Mouse (Mus musculus): ENCODE data around the gene F3.

Gene F3

DNA sequence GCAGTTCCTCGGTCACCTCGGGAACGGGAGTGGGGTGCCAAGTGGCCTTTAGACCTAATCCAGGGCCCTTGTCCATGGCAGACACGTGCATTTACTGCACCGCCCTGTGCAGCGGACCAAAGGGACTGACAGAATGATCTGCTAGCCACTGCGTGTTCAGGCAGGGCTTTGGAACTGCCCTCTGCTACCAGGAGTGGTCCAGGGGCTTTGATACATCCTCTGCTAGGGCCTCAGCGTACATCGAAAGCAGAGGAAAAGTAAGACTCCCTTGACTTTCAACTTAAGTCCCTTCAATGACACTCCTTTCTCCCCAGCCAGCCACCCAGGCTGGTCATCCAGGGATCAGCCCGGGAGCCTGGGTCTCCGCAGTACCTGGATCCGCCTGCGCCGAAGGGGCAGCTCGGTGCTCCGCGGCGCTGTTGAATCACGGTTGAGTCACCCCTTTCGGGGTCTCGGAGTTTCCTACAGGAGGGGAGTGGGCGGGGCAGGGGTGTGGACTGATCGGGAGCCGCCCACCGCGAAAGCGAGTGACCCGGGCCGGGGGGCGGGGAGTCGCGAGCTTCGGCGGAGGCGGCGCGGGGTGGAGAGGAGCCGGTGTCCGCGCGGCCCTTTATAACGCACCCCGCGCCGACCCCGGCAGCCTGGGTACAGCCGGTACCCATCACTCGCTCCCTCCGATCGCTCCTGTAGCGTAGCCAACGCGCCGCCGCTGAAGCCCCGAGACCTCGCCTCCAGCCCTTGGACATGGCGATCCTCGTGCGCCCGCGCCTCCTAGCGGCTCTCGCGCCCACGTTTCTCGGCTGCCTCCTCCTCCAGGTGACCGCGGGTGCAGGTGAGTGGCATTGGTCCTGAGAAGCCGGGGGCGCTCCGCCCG is at the start of gene F3:
Gene F3 (plus strand): TSS at position 567 of the 874 bp plus-strand sequence.
- peak; percentile 32 to 58 for DNase-seq (ENCODE audit: low spot score in 2 of 2)

DNA sequence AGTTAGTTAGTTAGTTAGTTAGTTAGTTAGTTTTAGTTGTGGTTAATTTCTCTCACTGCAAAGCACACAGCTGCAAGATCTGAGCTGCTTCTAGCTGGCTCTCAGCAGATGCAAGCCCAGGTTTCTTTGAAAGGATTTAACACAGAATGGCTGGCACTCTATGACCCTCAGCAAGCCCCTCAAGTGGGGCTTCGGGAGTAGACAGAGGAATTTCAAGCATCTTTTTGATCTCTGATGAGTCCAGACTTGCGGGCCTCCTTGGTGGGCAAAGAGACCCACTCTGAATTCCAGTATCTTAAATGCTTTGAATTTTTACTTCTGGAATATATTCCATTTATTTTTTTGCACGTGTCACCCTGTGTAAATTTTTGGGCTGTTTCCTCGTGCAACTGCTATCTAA is 44.4 kb upstream of the F3 start:
- no peak for DNase-seq (ENCODE audit: low spot score in 2 of 2)

GRCm38 (mm10) chr3:121679443-121679842 is 43.9 kb upstream of the F3 start:
- DNase-seq (ENCODE audit: low spot score in 2 of 2): no peak

DNA sequence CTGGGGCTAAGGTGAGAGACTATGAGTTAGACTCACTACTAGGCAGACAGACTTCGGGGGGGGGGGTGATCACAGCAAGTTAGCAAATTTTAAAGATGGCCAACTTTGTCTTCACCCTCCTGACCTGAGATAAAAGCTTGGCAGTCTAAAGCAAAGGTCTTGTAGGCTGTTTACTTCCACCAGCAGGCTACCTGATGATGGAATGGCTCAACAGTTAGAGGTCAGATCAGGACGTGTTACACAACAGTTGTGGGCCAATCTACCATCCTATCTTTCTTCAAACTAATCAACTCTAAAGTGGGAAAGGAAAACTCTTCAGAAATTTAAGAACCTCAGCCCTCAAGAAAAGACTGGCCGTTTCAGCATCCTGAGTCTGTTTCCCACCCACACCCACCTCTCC is 43.1 kb upstream of the F3 start:
- no peak for DNase-seq (ENCODE audit: low spot score in 2 of 2)

- no peak for DNase-seq (ENCODE audit: low spot score in 2 of 2)
Observed at GRCm38 (mm10) chr3:121682439-121683411, 40.6 kb upstream of the F3 start.

GRCm38 (mm10) chr3:121684552-121684951 is 38.8 kb upstream of the F3 start:
- no peak for DNase-seq (ENCODE audit: low spot score in 2 of 2)

GRCm38 (mm10) chr3:121684963-121685362 is 38.4 kb upstream of the F3 start:
- DNase-seq (ENCODE audit: low spot score in 2 of 2): no peak

DNA sequence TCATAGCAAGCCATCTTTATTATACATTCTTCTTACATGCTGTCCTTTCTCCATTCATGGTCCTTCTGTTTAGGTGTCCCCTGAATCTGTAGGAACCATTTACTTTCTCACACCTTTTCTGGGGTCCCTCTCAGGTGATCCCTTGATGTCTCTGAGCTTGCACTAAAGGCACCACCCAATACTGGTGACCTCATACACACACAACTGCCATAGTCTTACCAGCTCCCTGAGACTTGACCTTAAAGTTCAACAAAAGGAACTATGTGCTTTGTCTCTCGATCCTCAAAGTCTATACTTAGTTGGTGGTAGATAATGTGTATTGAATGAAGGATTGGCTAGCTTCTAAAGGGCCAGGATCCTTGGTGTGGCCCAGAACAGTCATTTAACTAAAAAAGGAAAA is 37.4 kb upstream of the F3 start:
- no peak for DNase-seq (ENCODE audit: low spot score in 2 of 2)

DNA sequence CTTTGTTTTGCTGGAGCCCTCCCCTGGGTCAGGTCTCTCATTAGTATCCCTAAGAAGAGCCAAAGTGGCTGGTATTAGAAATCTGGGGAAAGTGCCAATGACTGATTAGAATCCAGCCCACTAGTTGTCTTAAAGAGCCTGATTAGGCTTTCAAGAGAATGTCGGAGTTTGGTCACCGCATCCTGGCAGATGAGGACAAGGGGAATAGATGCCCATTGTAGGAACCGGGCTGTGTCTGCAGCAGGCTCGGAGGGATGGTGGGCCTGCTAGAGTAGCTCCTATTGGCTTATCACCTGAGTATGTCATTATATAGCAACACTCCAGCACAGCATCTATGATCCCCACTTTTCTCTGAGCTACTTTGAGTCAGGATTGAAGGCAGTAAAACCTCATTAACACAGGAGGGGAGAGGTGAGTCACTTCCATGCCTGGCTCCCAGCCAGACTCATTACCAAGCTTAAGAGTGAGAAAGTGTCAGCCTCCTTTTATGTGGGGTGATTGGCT is 36.9 kb upstream of the F3 start:
- DNase-seq (ENCODE audit: low spot score in 2 of 2): no peak

DNA sequence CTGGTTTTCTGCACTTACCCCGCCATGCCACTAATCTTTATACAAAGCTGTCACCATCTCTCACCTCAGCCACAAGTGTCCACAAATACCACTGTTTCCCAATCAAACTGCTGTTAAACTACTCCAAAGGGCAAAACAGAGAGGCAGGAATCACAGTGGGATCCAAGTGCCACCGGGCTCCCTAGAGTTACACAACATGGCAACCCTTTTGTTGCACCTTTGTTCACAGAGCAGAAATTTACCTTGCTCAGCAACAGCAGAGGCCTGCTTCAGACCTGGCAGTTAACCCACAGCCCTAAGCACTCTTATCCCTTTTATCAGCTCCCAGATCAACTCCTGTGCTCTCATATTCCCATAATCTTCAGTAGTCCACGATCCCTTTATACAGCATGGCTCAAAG is 35.6 kb upstream of the F3 start:
- DNase-seq (ENCODE audit: low spot score in 2 of 2): no peak

GRCm38 (mm10) chr3:121689029-121689428 is 34.3 kb upstream of the F3 start:
- no peak for DNase-seq (ENCODE audit: low spot score in 2 of 2)

- no peak for DNase-seq (ENCODE audit: low spot score in 2 of 2)
Observed at GRCm38 (mm10) chr3:121689697-121690096, 33.6 kb upstream of the F3 start.

GRCm38 (mm10) chr3:121693001-121693730 is 30.2 kb upstream of the F3 start:
- DNase-seq (ENCODE audit: low spot score in 2 of 2): no peak

DNA sequence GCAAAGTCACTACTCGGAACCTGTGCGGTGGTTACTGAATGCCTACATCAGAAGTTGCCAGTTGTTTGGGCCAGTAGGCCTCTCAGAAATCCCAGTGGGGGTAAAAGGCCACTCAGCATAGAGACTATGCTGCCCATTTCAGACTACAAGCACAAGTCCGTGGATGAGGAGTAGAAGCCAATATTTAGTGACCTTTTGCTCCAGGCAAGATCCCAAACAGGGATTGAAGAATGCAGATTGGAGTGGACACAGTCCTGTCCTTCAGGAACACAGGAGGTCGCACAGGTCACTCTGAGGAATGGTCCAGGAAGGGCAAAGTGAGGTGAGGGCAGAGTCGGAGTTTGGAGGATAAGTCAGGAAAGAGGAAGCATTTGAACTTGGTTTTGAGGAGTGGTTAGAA is 29.6 kb upstream of the F3 start:
- no peak for DNase-seq (ENCODE audit: low spot score in 2 of 2)

GRCm38 (mm10) chr3:121697169-121697568 is 26.2 kb upstream of the F3 start:
- no peak for DNase-seq (ENCODE audit: low spot score in 2 of 2)

DNA sequence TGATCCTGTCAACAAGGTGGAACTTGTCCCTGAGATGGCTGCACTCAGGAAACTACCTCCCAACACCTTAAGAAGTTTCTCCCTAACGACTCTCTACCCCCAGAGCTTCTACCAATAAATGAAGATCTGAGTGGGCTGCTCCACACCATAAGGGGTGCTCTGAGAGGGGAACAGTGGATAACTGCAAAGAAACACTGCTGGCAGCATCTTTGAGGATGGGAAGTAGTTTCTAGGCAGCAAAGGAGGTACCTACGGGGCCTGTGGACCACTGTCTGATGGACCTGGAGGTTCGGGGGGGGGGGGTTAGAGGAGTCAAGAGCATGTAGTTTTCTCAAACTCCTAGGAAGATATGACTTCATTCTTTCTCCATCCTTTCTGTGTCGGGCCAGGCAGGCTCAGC is 23.9 kb upstream of the F3 start:
- DNase-seq (ENCODE audit: low spot score in 2 of 2): no peak

- DNase-seq (ENCODE audit: low spot score in 2 of 2): no peak
Observed at GRCm38 (mm10) chr3:121699849-121700248, 23.5 kb upstream of the F3 start.

GRCm38 (mm10) chr3:121700364-121700952 is 22.9 kb upstream of the F3 start:
- no peak for DNase-seq (ENCODE audit: low spot score in 2 of 2)

- DNase-seq (ENCODE audit: low spot score in 2 of 2): no peak
Observed at GRCm38 (mm10) chr3:121703155-121703879, 20.0 kb upstream of the F3 start.

DNA sequence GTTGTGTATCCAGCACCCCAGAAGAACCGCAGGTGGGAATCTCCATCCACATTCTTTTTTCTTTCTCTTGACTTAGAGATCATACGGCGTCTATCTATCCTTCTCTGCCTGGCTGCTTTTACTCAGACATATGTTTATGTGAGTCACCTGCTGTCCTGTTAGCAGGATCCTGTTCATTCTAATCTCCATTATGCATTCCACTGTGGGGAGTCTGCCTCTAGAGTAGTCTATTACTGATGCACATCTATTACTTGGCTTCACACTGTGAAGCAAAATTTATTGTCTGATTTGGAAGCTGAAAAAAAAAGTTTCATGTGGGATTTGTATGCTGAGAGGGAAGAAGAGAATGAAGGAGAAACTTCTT is 19.5 kb upstream of the F3 start:
- no peak for DNase-seq (ENCODE audit: low spot score in 2 of 2)

- no peak for DNase-seq (ENCODE audit: low spot score in 2 of 2)
Observed at GRCm38 (mm10) chr3:121706087-121706486, 17.2 kb upstream of the F3 start.

Data from thymus, postnatal 10 days (tissue).